ENCODE assay signal across 8 mouse cellular contexts in genomic region chr1:156781076-156781741, GRCm38 (mm10). TPM values are rescaled to one million over a fixed set of nuclear protein-coding genes. Genes with fewer than 3 reads are reported as not detected.
DNase-seq lines count a peak whose midpoint lies in the region; ATAC-seq lines count a peak whose summit lies in the region.
"Had no signal": no experiment of that assay in that cellular context is flagged by ENCODE, and none has a peak within 500 bp of the region (broad histone marks: within the 10 kb centered on the region; RNA-seq: fewer than 3 reads in every experiment).

No protein-coding gene starts in this region.

- H3K27me3 ChIP-seq in hindbrain, embryonic 15.5 days, result no peaks in the 10 kb centered on the region
- H3K27me3 ChIP-seq: liver, embryonic 13.5 days had no signal

- peak; percentile 85 for DNase-seq in adipocyte (ENCODE audit: low spot score)
- DNase-seq in brain, embryonic 18.5 days (ENCODE audit: low read depth, low spot score), result peak; percentile 28
- peak; percentile 87 for DNase-seq in gastrocnemius, postnatal 14 days
- DNase-seq in mesoderm, embryonic 11.5 days (ENCODE audit: low read depth, low spot score), result peak; percentile 92
- peak; percentile 59 for DNase-seq in testis, postnatal 14 days (ENCODE audit: low spot score)
- DNase-seq: liver, embryonic 13.5 days had no signal

- peak overlapping the region; percentile 63 for H3K27ac ChIP-seq in hindbrain, embryonic 15.5 days (replicated peaks)
- H3K27ac ChIP-seq: liver, embryonic 13.5 days had no signal

- no peaks in the 10 kb centered on the region for H3K9me3 ChIP-seq in hindbrain, embryonic 15.5 days
- H3K9me3 ChIP-seq: liver, embryonic 13.5 days had no signal

- 7% methylated on average over 12 of the region's 12 CpGs for WGBS in hindbrain, embryonic 15.5 days

- H3K36me3 ChIP-seq in hindbrain, embryonic 15.5 days, result no peaks in the 10 kb centered on the region
- H3K36me3 ChIP-seq: liver, embryonic 13.5 days had no signal

- intact Hi-C loops in gastrocnemius, postnatal 14 days (cut with DNase I; ENCODE audit: low total_unique reads), result no loop called here

- H3K4me3 ChIP-seq in hindbrain, embryonic 15.5 days, result no peak overlapping the region
- H3K4me3 ChIP-seq: liver, embryonic 13.5 days had no signal

- ATAC-seq in hindbrain, embryonic 15.5 days (ENCODE audit: low FRiP score, low read depth), result peak; percentile 83
- no peak for ATAC-seq in erythroblast, adult 5-6 weeks (replicated peaks; ENCODE audit: low FRiP score, poor library complexity, severe bottlenecking)

- peak overlapping the region; percentile 8; the same call in 1 of the 2 replicates for H3K4me2 ChIP-seq in hindbrain, embryonic 15.5 days
- H3K4me2 ChIP-seq: liver, embryonic 13.5 days had no signal

- peaks cover 35% of the 10 kb centered on the region for H3K4me1 ChIP-seq in hindbrain, embryonic 15.5 days (replicated peaks)

- no peak overlapping the region for H3K9ac ChIP-seq in hindbrain, embryonic 15.5 days
- H3K9ac ChIP-seq: liver, embryonic 13.5 days had no signal

RNA-seq across cellular contexts. Expression of gene Angptl1, which starts 57.2 kb away (rescaled TPM):
- total RNA-seq in gastrocnemius, postnatal 14 days (2021), result 10 to 100 TPM; 26.8 to 38.1 TPM
- polyA plus RNA-seq in hindbrain, embryonic 15.5 days (2015; fragmentation: Nextera tagmentation; extraction: Ambion mirVana), result 1.8 and 2.2 TPM in 2 replicates
- total RNA-seq in erythroblast, adult 5-6 weeks (2015; ENCODE audit: low replicate concordance), result not detected in 2 replicates
- not detected in 2 replicates for total RNA-seq in erythroblast, adult 5-6 weeks (2017; ENCODE audit: low replicate concordance)

Comparison
In these comparisons a context has a peak if more than half of its experiments do, and no peak if none do; other contexts are left out.
1. DNase-seq: peak in every context shown above with its lines; median percentile 92 in mesoderm, embryonic 11.5 days; 87 in gastrocnemius, postnatal 14 days; 85 in adipocyte; 59 in testis, postnatal 14 days; 28 in brain, embryonic 18.5 days.
2. RNA of gene Angptl1, which starts 57.2 kb away (total RNA-seq): 26.8 to 38.1 TPM in gastrocnemius, postnatal 14 days; not detected in erythroblast, adult 5-6 weeks; every median in the first group is over 10 times any median in the second.